Comparison of ENCODE assay signal across 8 mouse cellular contexts in genomic region chr11:34832678-34833077, GRCm38 (mm10). TPM values are rescaled to one million over a fixed set of nuclear protein-coding genes. Genes with fewer than 3 reads are reported as not detected.
DNase-seq lines count a peak whose midpoint lies in the region; ATAC-seq and TF ChIP-seq lines count a peak whose summit lies in the region.

No protein-coding gene starts in this region.

- H3K9me3 ChIP-seq in lung, postnatal 0 days (ENCODE audit: low read length) = no peaks in the 10 kb centered on the region
- no peaks in the 10 kb centered on the region for H3K9me3 ChIP-seq in embryonic facial prominence, embryonic 11.5 days (replicated peaks; ENCODE audit: control insufficient read depth, low read length)
- H3K9me3 ChIP-seq in intestine, embryonic 15.5 days = no peaks in the 10 kb centered on the region
- no peaks in the 10 kb centered on the region for H3K9me3 ChIP-seq in neural tube, embryonic 14.5 days (ENCODE audit: control insufficient read depth, low read length)

- no peaks in the 10 kb centered on the region for H3K27me3 ChIP-seq in lung, postnatal 0 days (replicated peaks; ENCODE audit: insufficient read depth, low read length)
- H3K27me3 ChIP-seq in embryonic facial prominence, embryonic 11.5 days (ENCODE audit: control insufficient read depth, insufficient read depth, low read length) = no peaks in the 10 kb centered on the region
- no peaks in the 10 kb centered on the region for H3K27me3 ChIP-seq in intestine, embryonic 15.5 days (replicated peaks)
- H3K27me3 ChIP-seq in neural tube, embryonic 14.5 days (ENCODE audit: control insufficient read depth, insufficient read depth, low read length) = no peaks in the 10 kb centered on the region

- no peak overlapping the region for H3K27ac ChIP-seq in lung, postnatal 0 days (ENCODE audit: low read length)
- H3K27ac ChIP-seq in embryonic facial prominence, embryonic 11.5 days (replicated peaks; ENCODE audit: low read depth, low read length) = no peak overlapping the region
- no peak overlapping the region for H3K27ac ChIP-seq in intestine, embryonic 15.5 days
- no peak overlapping the region for H3K27ac ChIP-seq in neural tube, embryonic 14.5 days (ENCODE audit: low read depth, low read length)

- no peak for TF ChIP-seq POLR2A in lung, adult 2 months (IDR thresholded peaks at IDR 0.05; ENCODE audit: borderline replicate concordance, extremely low read depth, low read depth, low read length)

- TF ChIP-seq CTCF in lung, postnatal 0 days (IDR thresholded peaks at IDR 0.05) = no peak
- no peak for TF ChIP-seq CTCF in lung, adult 2 months (IDR thresholded peaks at IDR 0.05; ENCODE audit: insufficient read depth, low read length)

- no peak for DNase-seq in lung, postnatal 0 days (ENCODE audit: low spot score)
- DNase-seq in lung, adult 2 months = no peak
- no peak for DNase-seq in embryonic facial prominence, embryonic 11.5 days (ENCODE audit: low spot score)
- DNase-seq in layer of hippocampus, adult 9-10 months (ENCODE audit: low spot score) = no peak
- DNase-seq in left cerebral cortex, adult 11 months (ENCODE audit: low spot score) = no peak
- no peak for DNase-seq in testis, postnatal 14 days (ENCODE audit: low spot score)

- H3K4me2 ChIP-seq in lung, postnatal 0 days (replicated peaks; ENCODE audit: low read depth, low read length) = peak overlapping the region; percentile 85
- peak overlapping the region; percentile 78 for H3K4me2 ChIP-seq in embryonic facial prominence, embryonic 11.5 days (ENCODE audit: low read depth, low read length)
- H3K4me2 ChIP-seq in intestine, embryonic 15.5 days (replicated peaks) = peak overlapping the region; percentile 78
- H3K4me2 ChIP-seq in neural tube, embryonic 14.5 days (ENCODE audit: low read depth, low read length) = peak overlapping the region; percentile 84

- no peak for TF ChIP-seq EP300 in lung, postnatal 0 days (IDR thresholded peaks at IDR 0.05)

- H3K36me3 ChIP-seq in lung, postnatal 0 days (ENCODE audit: insufficient read depth, low read length) = no peaks in the 10 kb centered on the region
- H3K36me3 ChIP-seq in embryonic facial prominence, embryonic 11.5 days (replicated peaks; ENCODE audit: control insufficient read depth, insufficient read depth, low read depth, low read length) = no peaks in the 10 kb centered on the region; the same call in 1 of the 2 replicates
- peaks cover 5% of the 10 kb centered on the region; the same call in 1 of the 2 replicates for H3K36me3 ChIP-seq in intestine, embryonic 15.5 days
- no peaks in the 10 kb centered on the region for H3K36me3 ChIP-seq in neural tube, embryonic 14.5 days (ENCODE audit: control insufficient read depth, insufficient read depth, low read length)

- WGBS in lung, postnatal 0 days = 12% methylated on average over 4 of the region's 5 CpGs
- 4% methylated on average over 5 of the region's 5 CpGs for WGBS in lung, adult 2 months
- 15% methylated on average over 4 of the region's 5 CpGs for WGBS in embryonic facial prominence, embryonic 11.5 days
- WGBS in intestine, embryonic 15.5 days = 12% methylated on average over 4 of the region's 5 CpGs
- WGBS in neural tube, embryonic 14.5 days = 6% methylated on average over 4 of the region's 5 CpGs

- H3K9ac ChIP-seq in lung, postnatal 0 days (replicated peaks; ENCODE audit: low read depth) = peak overlapping the region; percentile 50
- peak overlapping the region; percentile 83 for H3K9ac ChIP-seq in embryonic facial prominence, embryonic 11.5 days (replicated peaks; ENCODE audit: low read length)
- H3K9ac ChIP-seq in intestine, embryonic 15.5 days = peak overlapping the region; percentile 78
- H3K9ac ChIP-seq in neural tube, embryonic 14.5 days (replicated peaks; ENCODE audit: low read depth, low read length) = peak overlapping the region; percentile 44; the same call in 1 of the 2 replicates

- no peak for ATAC-seq in lung, postnatal 0 days
- peak; percentile 54; the same call in 1 of the 2 replicates for ATAC-seq in embryonic facial prominence, embryonic 11.5 days (replicated peaks; ENCODE audit: insufficient number of reproducible peaks, low FRiP score, low TSS enrichment, low read depth)
- ATAC-seq in intestine, embryonic 15.5 days = 0 out of 2 replicates have a peak, but pooled peaks have one; percentile 8
- no peak for ATAC-seq in neural tube, embryonic 14.5 days (ENCODE audit: low read depth)

- H3K4me3 ChIP-seq in lung, postnatal 0 days (ENCODE audit: low read depth, low read length) = peak overlapping the region; percentile 58
- no peak overlapping the region for H3K4me3 ChIP-seq in lung, adult 2 months (replicated peaks; ENCODE audit: extremely low read depth, low read depth, low read length)
- H3K4me3 ChIP-seq in embryonic facial prominence, embryonic 11.5 days (ENCODE audit: low read depth, low read length) = peak overlapping the region; percentile 76
- peak overlapping the region; percentile 78 for H3K4me3 ChIP-seq in intestine, embryonic 15.5 days (replicated peaks)
- peak overlapping the region; percentile 52 for H3K4me3 ChIP-seq in neural tube, embryonic 14.5 days (ENCODE audit: low read depth, low read length)

- peaks cover 4% of the 10 kb centered on the region; the same call in 1 of the 2 replicates for H3K4me1 ChIP-seq in lung, postnatal 0 days (ENCODE audit: insufficient read depth, low read depth, low read length)
- peaks cover 3% of the 10 kb centered on the region; the same call in 1 of the 2 replicates for H3K4me1 ChIP-seq in lung, adult 2 months (ENCODE audit: control insufficient read depth, insufficient read depth, low read length)
- peaks cover 3% of the 10 kb centered on the region for H3K4me1 ChIP-seq in embryonic facial prominence, embryonic 11.5 days (ENCODE audit: control insufficient read depth, insufficient read depth, low read length)
- H3K4me1 ChIP-seq in intestine, embryonic 15.5 days (replicated peaks) = peaks cover 9% of the 10 kb centered on the region
- H3K4me1 ChIP-seq in neural tube, embryonic 14.5 days (ENCODE audit: control insufficient read depth, insufficient read depth, low read length) = peaks cover 10% of the 10 kb centered on the region

RNA-seq across cellular contexts. Expression of gene Spdl1, which starts 0.8 kb away (rescaled TPM):
- polyA plus RNA-seq in lung, postnatal 0 days (2015; fragmentation: Nextera tagmentation; extraction: Ambion mirVana) = 1.1 and 1.7 TPM in 2 replicates
- polyA plus RNA-seq in lung, adult 2 months (2012; rRNA removed) = 0.15 and 0.46 TPM in 2 replicates
- polyA plus RNA-seq in embryonic facial prominence, embryonic 11.5 days (2014; fragmentation: Nextera tagmentation; extraction: Ambion mirVana) = 32.7 and 36.8 TPM in 2 replicates
- polyA plus RNA-seq in intestine, embryonic 15.5 days (2015; fragmentation: Nextera tagmentation; extraction: Ambion mirVana) = 18.3 and 18.7 TPM in 2 replicates
- 1.4 and 3.0 TPM in 2 replicates for polyA plus RNA-seq in neural tube, embryonic 14.5 days (2014; fragmentation: Nextera tagmentation; extraction: Ambion mirVana)

RNA-seq across cellular contexts. Expression of gene Dock2, which starts 49.0 kb away (rescaled TPM):
- 1.8 and 2.0 TPM in 2 replicates for polyA plus RNA-seq in lung, postnatal 0 days (2015; fragmentation: Nextera tagmentation; extraction: Ambion mirVana)
- polyA plus RNA-seq in lung, adult 2 months (2012; rRNA removed) = 5.3 and 8.7 TPM in 2 replicates
- 0.53 and 1.0 TPM in 2 replicates for polyA plus RNA-seq in embryonic facial prominence, embryonic 11.5 days (2014; fragmentation: Nextera tagmentation; extraction: Ambion mirVana)
- 1.4 and 1.6 TPM in 2 replicates for polyA plus RNA-seq in intestine, embryonic 15.5 days (2015; fragmentation: Nextera tagmentation; extraction: Ambion mirVana)
- polyA plus RNA-seq in neural tube, embryonic 14.5 days (2014; fragmentation: Nextera tagmentation; extraction: Ambion mirVana) = 0.75 and 0.83 TPM in 2 replicates

Comparison
In these comparisons a context has a peak if more than half of its experiments do, and no peak if none do; other contexts are left out.
1. ATAC-seq: peak in embryonic facial prominence, embryonic 11.5 days (single experiment) and intestine, embryonic 15.5 days (single experiment); none in lung, postnatal 0 days (single experiment) and neural tube, embryonic 14.5 days (single experiment).
2. Peak in every context shown above with its lines, with median percentiles within 50 percentile points of each other: H3K4me2 ChIP-seq and H3K9ac ChIP-seq.